Mouse (Mus musculus): ENCODE results near the gene Xiap. TPM values are rescaled to one million over a fixed set of nuclear protein-coding genes. Genes with fewer than 3 reads are reported as not detected.

The Xiap gene
- polyA plus RNA-seq, 1 experiment from 2014 or later, result 13.9 TPM

Other genes with a start within 250 kb of the Xiap start
- 89.5 and 101 TPM in 2 replicates for gene Thoc2, start 139.0 kb upstream of the Xiap start, polyA plus RNA-seq (2015; fragmentation: Nextera tagmentation; extraction: Ambion mirVana)
- gene Stag2, start 89.6 kb downstream of the Xiap start, polyA plus RNA-seq (2015; fragmentation: Nextera tagmentation; extraction: Ambion mirVana), result 53.8 and 56.8 TPM in 2 replicates